Mouse (Mus musculus): Measurements from ENCODE around the gene Slc22a14. TPM values are rescaled to one million over a fixed set of nuclear protein-coding genes. Genes with fewer than 3 reads are reported as not detected.

Gene Slc22a14
- polyA plus RNA-seq, 1 experiment from 2014 or later, result not detected

DNA sequence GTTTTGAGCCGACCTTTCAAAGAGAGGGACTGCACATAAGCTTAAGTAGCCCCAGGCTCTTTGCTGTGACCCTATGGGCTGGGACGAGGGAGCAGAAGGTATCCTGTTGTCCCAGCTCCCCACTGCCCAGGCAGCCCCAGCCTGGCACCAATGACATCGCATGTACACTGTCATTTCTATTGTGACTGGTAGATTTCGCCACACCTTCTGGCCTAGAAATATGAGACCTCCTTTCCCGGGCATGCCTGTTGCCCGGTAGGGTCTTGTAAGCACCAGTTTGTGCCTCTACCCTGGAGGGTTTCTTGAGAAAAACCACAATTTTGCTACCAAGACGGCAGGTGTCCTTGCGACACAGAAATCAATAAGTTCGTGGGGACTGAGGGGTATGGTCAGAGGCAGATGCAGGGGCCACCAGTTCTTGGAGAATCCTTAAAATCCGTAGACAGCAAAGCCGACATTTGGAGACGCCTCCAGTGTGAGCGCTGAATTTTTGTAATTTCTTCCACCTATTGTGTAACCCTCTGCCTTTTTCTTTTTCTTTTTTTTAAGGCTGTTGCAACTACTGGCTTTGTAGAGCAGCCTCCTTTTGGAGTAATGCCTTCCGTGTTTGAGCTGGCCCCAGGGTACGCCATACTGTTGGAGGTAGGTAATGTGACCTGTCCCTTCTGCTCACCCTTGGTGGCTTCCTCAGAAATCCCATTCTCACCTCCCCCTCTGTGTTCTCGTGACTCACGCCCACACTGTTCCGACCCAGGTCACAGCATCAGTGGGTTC, 242.6 kb downstream of the Slc22a14 start:
- Histone ChIP-seq H3K4me1 (peaks cover 14% of the 10 kb centered on the region; the same call in 1 of the 2 replicates), H3K27me3 (ENCODE audit: insufficient read depth, poor library complexity, severe bottlenecking) (0 out of 2 replicates have a peak, but pooled peaks cover 6% of the 10 kb centered on the region), H3K36me3 (no peaks in the 10 kb centered on the region), H3K27ac (no peak overlapping the region), H3K9me3 (no peaks in the 10 kb centered on the region), H3K4me3 (no peak overlapping the region)
- no peak for DNase-seq (ENCODE audit: low spot score)
- WGBS, result 78% methylated on average over 18 of the region's 18 CpGs

- Histone ChIP-seq H3K27ac (no peak overlapping the region), H3K9me3 (no peaks in the 10 kb centered on the region), H3K27me3 (ENCODE audit: insufficient read depth, poor library complexity, severe bottlenecking) (no peaks in the 10 kb centered on the region), H3K4me1 (peaks cover 9% of the 10 kb centered on the region; the same call in 1 of the 2 replicates), H3K4me3 (no peak overlapping the region), H3K36me3 (no peaks in the 10 kb centered on the region)
- no peak for DNase-seq (ENCODE audit: low spot score)
- 58% methylated on average over 3 of the region's 3 CpGs for WGBS
Measured at GRCm38 (mm10) chr9:119120168-119120560, 245.2 kb downstream of the Slc22a14 start.

Other genes with a start within 250 kb of the Slc22a14 start
- 0.70 and 0.76 TPM in 2 replicates for gene Acaa1b, start 208.5 kb downstream of the Slc22a14 start, polyA plus RNA-seq (2016; fragmentation: Nextera tagmentation; extraction: Ambion mirVana)
- not detected in 2 replicates for gene Gm47289, start 206.4 kb downstream of the Slc22a14 start, polyA plus RNA-seq (2016; fragmentation: Nextera tagmentation; extraction: Ambion mirVana)
- gene Slc22a13, start 156.5 kb downstream of the Slc22a14 start, polyA plus RNA-seq (2016; fragmentation: Nextera tagmentation; extraction: Ambion mirVana), result not detected in 2 replicates
- 12.0 and 13.6 TPM in 2 replicates for gene Oxsr1, start 43.1 kb downstream of the Slc22a14 start, polyA plus RNA-seq (2016; fragmentation: Nextera tagmentation; extraction: Ambion mirVana)
- 86.5 and 91.8 TPM in 2 replicates for gene Acaa1a, start 25.9 kb downstream of the Slc22a14 start, polyA plus RNA-seq (2016; fragmentation: Nextera tagmentation; extraction: Ambion mirVana)
- gene Myd88, start 24.1 kb downstream of the Slc22a14 start, polyA plus RNA-seq (2016; fragmentation: Nextera tagmentation; extraction: Ambion mirVana), result 11.4 and 11.6 TPM in 2 replicates
- gene Xylb, start 8.2 kb downstream of the Slc22a14 start, polyA plus RNA-seq (2016; fragmentation: Nextera tagmentation; extraction: Ambion mirVana), result 2.0 and 5.5 TPM in 2 replicates
- gene Acvr2b, start 36.6 kb upstream of the Slc22a14 start, polyA plus RNA-seq (2016; fragmentation: Nextera tagmentation; extraction: Ambion mirVana), result 29.6 and 35.4 TPM in 2 replicates
- gene Exog, start 79.4 kb upstream of the Slc22a14 start, polyA plus RNA-seq (2016; fragmentation: Nextera tagmentation; extraction: Ambion mirVana), result 16.2 and 25.0 TPM in 2 replicates
- 8.2 and 18.0 TPM in 2 replicates for gene Scn5a, start 213.5 kb upstream of the Slc22a14 start, polyA plus RNA-seq (2016; fragmentation: Nextera tagmentation; extraction: Ambion mirVana)

Measured in heart, embryonic 10.5 days (tissue).